Mouse (Mus musculus) spleen, adult 2 months (tissue): ENCODE results near the gene Usp12.

Experiments
- CTCF ChIP-seq: fragments of 200-500 bp; IDR thresholded peaks from 2 replicates; pipeline ENCODE4 v1.5.1; 2011; ENCODE audit warnings: mild to moderate bottlenecking, inconsistent platforms; ENCODE audit not compliant: insufficient read depth, insufficient read length, insufficient replicate concordance; ENCODE audit errors: extremely low read depth
- POLR2A ChIP-seq: fragments of 200-500 bp; IDR thresholded peaks from 2 replicates; pipeline ENCODE4 v1.6.1; 2011; ENCODE audit warnings: low read depth, low read length, inconsistent platforms

DNA sequence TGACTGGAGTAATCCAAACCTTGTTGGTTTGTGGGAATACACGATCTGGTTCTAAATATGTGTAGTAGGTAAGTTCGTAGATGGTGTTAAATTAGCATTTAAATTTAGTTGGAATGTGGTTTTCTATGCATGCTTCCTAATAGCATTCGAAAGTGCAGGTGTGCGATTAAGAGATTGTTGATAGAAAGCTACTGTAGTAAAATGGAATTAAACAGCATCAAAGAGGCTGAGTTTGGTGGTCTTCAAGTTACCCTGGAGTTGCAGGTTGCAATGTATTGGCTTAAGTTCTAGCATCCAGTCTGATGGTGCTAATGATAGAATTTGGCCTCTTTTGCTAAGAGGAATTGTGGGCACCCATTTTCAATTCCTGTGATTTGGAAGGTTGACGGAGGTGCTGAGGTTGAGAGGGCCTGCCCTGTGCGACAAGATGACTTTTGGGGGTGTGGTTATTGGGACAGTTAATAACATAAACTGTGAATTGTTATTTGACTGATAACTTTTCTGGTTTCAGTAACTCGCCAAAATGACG lies 38.9 kb upstream of the Usp12 start:
- TF ChIP-seq POLR2A (no peak), CTCF (no peak)
